Mouse (Mus musculus) ES-E14 (cell line): ENCODE measurements around the gene H2-Ob.

Source experiments
- HCFC1 ChIP-seq: IDR thresholded peaks from 2 replicates; pipeline ENCODE4 v1.6.1; 2012; ENCODE audit warnings: low read length, inconsistent platforms, borderline replicate concordance; ENCODE audit not compliant: insufficient read depth
- MAFK ChIP-seq: IDR thresholded peaks from 2 replicates; pipeline ENCODE4 v1.6.1; 2014; ENCODE audit warnings: mild to moderate bottlenecking, low read depth, low read length, inconsistent platforms; ENCODE audit not compliant: insufficient read depth
- ZC3H11A ChIP-seq: IDR thresholded peaks from 2 replicates; pipeline ENCODE4 v1.6.1; 2012; ENCODE audit warnings: low read depth, mild to moderate bottlenecking, inconsistent platforms, low read length, borderline replicate concordance
- ZNF384 ChIP-seq: IDR thresholded peaks from 2 replicates; pipeline ENCODE4 v1.6.1; 2012; ENCODE audit warnings: low read depth, low read length, inconsistent platforms

- no peak for TF ChIP-seq ZC3H11A
- no peak for TF ChIP-seq HCFC1
- TF ChIP-seq MAFK, result no peak
- TF ChIP-seq ZNF384, result no peak
Observed at GRCm38 (mm10) chr17:34260551-34260950, 21.8 kb downstream of the H2-Ob start.
